Mouse (Mus musculus): ENCODE measurements at regions not wholly inside any gene's neighbourhood (a gene's known extent, or its start where the extent isn't known, plus 50 kb on each side); places are given as distances from the start of the nearest gene placed in this dataset.

GRCm38 (mm10) chr15:59171120-59171519 lies 282.0 kb downstream of the Gm49356 start:
- TF ChIP-seq CTCF (IDR thresholded peaks at IDR 0.05; ENCODE audit: low read depth) = no peak
- TF ChIP-seq EP300 (IDR thresholded peaks at IDR 0.05; ENCODE audit: low read depth) = no peak

Data from liver, postnatal 0 days (tissue).